Mouse (Mus musculus) CH12.LX (cell line): ENCODE results near the gene Sfxn5.

Source experiments
- CTCF ChIP-seq, 2 experiments: IDR thresholded peaks in 1 of 2; conservative IDR thresholded peaks in 1 of 2; 2 replicates each; pipeline ENCODE4 v1.5.1; 2011 to 2012; ENCODE audit warnings: low read depth in 2 of 2, low read length in 2 of 2, improper control_type of control experiment in 1 of 2, inconsistent platforms in 1 of 2, mild to moderate bottlenecking in 1 of 2, moderate library complexity in 1 of 2
- ELF1 ChIP-seq: IDR thresholded peaks from 2 replicates; pipeline ENCODE4 v1.6.1; 2014; ENCODE audit warnings: low read depth, mild to moderate bottlenecking, inconsistent platforms, low read length, improper control_type of control experiment
- JUND ChIP-seq: conservative IDR thresholded peaks from 2 replicates; pipeline ENCODE4 v1.6.1; 2011; ENCODE audit warnings: low read depth, low read length, improper control_type of control experiment
- KAT2A ChIP-seq: IDR thresholded peaks from 2 replicates; pipeline ENCODE4 v1.6.1; 2012; ENCODE audit warnings: low read length, improper control_type of control experiment, inconsistent platforms; ENCODE audit not compliant: insufficient replicate concordance
- MAX ChIP-seq: IDR thresholded peaks from 2 replicates; pipeline ENCODE4 v1.6.1; 2011; ENCODE audit warnings: low read length, improper control_type of control experiment
- PAX5 ChIP-seq: IDR thresholded peaks from 2 replicates; pipeline ENCODE4 v1.6.1; 2012; ENCODE audit warnings: low read length, inconsistent platforms, mixed read lengths
- POLR2A ChIP-seq: IDR thresholded peaks from 2 replicates; pipeline ENCODE4 v1.6.1; 2011; ENCODE audit warnings: low read depth, mild to moderate bottlenecking, improper control_type of control experiment, low read length
- RAD21 ChIP-seq: IDR thresholded peaks from 2 replicates; pipeline ENCODE4 v1.6.1; 2011; ENCODE audit warnings: low read depth, mild to moderate bottlenecking, low read length, improper control_type of control experiment, moderate library complexity
- TCF12 ChIP-seq: IDR thresholded peaks from 2 replicates; pipeline ENCODE4 v1.6.1; 2014; ENCODE audit warnings: low read depth, mild to moderate bottlenecking, inconsistent platforms, low read length, improper control_type of control experiment
- UBTF ChIP-seq: IDR thresholded peaks from 2 replicates; pipeline ENCODE4 v1.6.1; 2012; ENCODE audit warnings: low read depth, mild to moderate bottlenecking, inconsistent platforms, low read length, improper control_type of control experiment, moderate library complexity
- USF1 ChIP-seq: IDR thresholded peaks from 2 replicates; pipeline ENCODE4 v1.6.1; 2014; ENCODE audit warnings: low read depth, mild to moderate bottlenecking, inconsistent platforms, low read length, improper control_type of control experiment
- ZMIZ1 ChIP-seq: IDR thresholded peaks from 2 replicates; pipeline ENCODE4 v1.6.1; 2012; ENCODE audit warnings: low read depth, mild to moderate bottlenecking, inconsistent platforms, low read length, improper control_type of control experiment

GRCm38 (mm10) chr6:85341814-85342501 lies 8.7 kb upstream of the Sfxn5 start:
- TF ChIP-seq POLR2A (no peak), JUND (no peak), CTCF (conservative IDR thresholded peaks at IDR 0.05 in 1 of 2, IDR thresholded peaks at IDR 0.05 in 1 of 2; ENCODE audit: low read depth in 2 of 2, low read length in 2 of 2) (no peak), TCF12 (no peak), USF1 (no peak), KAT2A (no peak), ELF1 (no peak), RAD21 (no peak), PAX5 (no peak), ZMIZ1 (no peak), MAX (no peak), UBTF (no peak)
